Comparison of ENCODE assay signal across 19 mouse cellular contexts in the genomic region with DNA sequence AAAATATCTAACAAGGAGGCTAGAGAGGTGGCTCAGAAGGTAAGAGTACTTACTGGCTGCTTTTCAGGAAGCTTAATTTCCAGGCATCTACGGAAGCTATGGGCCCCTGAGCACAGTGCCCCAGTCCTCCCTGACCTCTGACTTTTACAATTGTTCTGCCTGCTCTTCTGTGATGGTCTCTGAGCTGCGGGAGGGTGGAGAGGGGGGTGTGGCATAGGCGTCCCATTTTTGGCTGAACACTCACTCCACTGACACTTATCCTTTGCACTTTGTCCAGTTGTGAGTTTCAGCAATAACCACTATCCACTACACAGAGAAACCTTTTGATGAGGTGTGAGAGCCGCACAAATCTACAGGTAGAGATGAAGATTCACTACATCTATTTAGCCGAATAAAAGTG. TPM values are rescaled to one million over a fixed set of nuclear protein-coding genes. Genes with fewer than 3 reads are reported as not detected.
DNase-seq lines count a peak whose midpoint lies in the region; ATAC-seq and TF ChIP-seq lines count a peak whose summit lies in the region.
"Had no signal": no experiment of that assay in that cellular context is flagged by ENCODE, and none has a peak within 500 bp of the region (broad histone marks: within the 10 kb centered on the region; RNA-seq: fewer than 3 reads in every experiment).

No protein-coding gene starts in this region.

- H3K4me1 ChIP-seq in lung, embryonic 16.5 days (replicated peaks; ENCODE audit: control insufficient read depth, insufficient read depth, low read length): no peaks in the 10 kb centered on the region
- no peaks in the 10 kb centered on the region for H3K4me1 ChIP-seq in lung, adult 2 months (ENCODE audit: control insufficient read depth, insufficient read depth, low read length)
- H3K4me1 ChIP-seq in intestine, postnatal 0 days (replicated peaks; ENCODE audit: control insufficient read depth, insufficient read depth, low read length): no peaks in the 10 kb centered on the region
- H3K4me1 ChIP-seq: embryonic facial prominence, embryonic 13.5 days; forebrain, embryonic 12.5 days; heart, embryonic 15.5 days had no signal

- no peaks in the 10 kb centered on the region for H3K36me3 ChIP-seq in lung, embryonic 16.5 days (ENCODE audit: control insufficient read depth, insufficient read depth, low read length)
- H3K36me3 ChIP-seq in intestine, postnatal 0 days (ENCODE audit: control insufficient read depth, insufficient read depth): no peaks in the 10 kb centered on the region
- H3K36me3 ChIP-seq: embryonic facial prominence, embryonic 13.5 days; forebrain, embryonic 12.5 days; heart, embryonic 15.5 days had no signal

- no peak overlapping the region; the same call in 1 of the 2 replicates for H3K27ac ChIP-seq in lung, embryonic 16.5 days (ENCODE audit: low read length)
- H3K27ac ChIP-seq in intestine, postnatal 0 days (ENCODE audit: low read depth, low read length): no peak overlapping the region
- H3K27ac ChIP-seq: embryonic facial prominence, embryonic 13.5 days; forebrain, embryonic 12.5 days; heart, adult 2 months; heart, embryonic 15.5 days had no signal

- TF ChIP-seq POLR2A in lung, adult 2 months (IDR thresholded peaks at IDR 0.05; ENCODE audit: borderline replicate concordance, extremely low read depth, low read depth, low read length): no peak

- no peak overlapping the region for H3K9ac ChIP-seq in lung, embryonic 16.5 days (ENCODE audit: low read length)
- H3K9ac ChIP-seq in intestine, postnatal 0 days (ENCODE audit: low read depth, low read length): no peak overlapping the region
- H3K9ac ChIP-seq: embryonic facial prominence, embryonic 13.5 days; forebrain, embryonic 12.5 days; heart, embryonic 15.5 days had no signal

- ATAC-seq in lung, embryonic 16.5 days (ENCODE audit: low read depth): 0 out of 2 replicates have a peak, but pooled peaks have one; percentile 15
- no peak for ATAC-seq in intestine, postnatal 0 days
- ATAC-seq: forebrain, embryonic 16.5 days had no signal

- TF ChIP-seq CTCF in lung, adult 2 months (IDR thresholded peaks at IDR 0.05; ENCODE audit: insufficient read depth, low read length): no peak
- TF ChIP-seq CTCF in intestine, postnatal 0 days (IDR thresholded peaks at IDR 0.05; ENCODE audit: low read depth): no peak

- no peak overlapping the region for H3K4me3 ChIP-seq in lung, embryonic 16.5 days (ENCODE audit: low read length)
- H3K4me3 ChIP-seq in lung, adult 2 months (replicated peaks; ENCODE audit: extremely low read depth, low read depth, low read length): no peak overlapping the region
- no peak overlapping the region for H3K4me3 ChIP-seq in intestine, postnatal 0 days (ENCODE audit: low read depth, low read length)
- H3K4me3 ChIP-seq: embryonic facial prominence, embryonic 13.5 days; forebrain, embryonic 12.5 days; heart, adult 2 months; heart, embryonic 15.5 days had no signal

- H3K9me3 ChIP-seq in lung, embryonic 16.5 days (ENCODE audit: control insufficient read depth, low read length): no peaks in the 10 kb centered on the region
- H3K9me3 ChIP-seq in intestine, postnatal 0 days (ENCODE audit: control insufficient read depth): no peaks in the 10 kb centered on the region
- H3K9me3 ChIP-seq: embryonic facial prominence, embryonic 13.5 days; forebrain, embryonic 12.5 days; heart, embryonic 15.5 days had no signal

- H3K27me3 ChIP-seq in lung, embryonic 16.5 days (ENCODE audit: control insufficient read depth, insufficient read depth, low read depth, low read length): no peaks in the 10 kb centered on the region
- 0 out of 2 replicates have a peak, but pooled peaks cover 5% of the 10 kb centered on the region for H3K27me3 ChIP-seq in intestine, postnatal 0 days (replicated peaks; ENCODE audit: control insufficient read depth, insufficient read depth, low read length)
- H3K27me3 ChIP-seq: embryonic facial prominence, embryonic 13.5 days; forebrain, embryonic 12.5 days; heart, embryonic 15.5 days had no signal

- 42% methylated on average over 5 of the region's 5 CpGs for WGBS in lung, embryonic 16.5 days
- WGBS in lung, adult 2 months: 47% methylated on average over 5 of the region's 5 CpGs
- WGBS in intestine, postnatal 0 days: 56% methylated on average over 5 of the region's 5 CpGs

- no peak overlapping the region for H3K4me2 ChIP-seq in lung, embryonic 16.5 days (ENCODE audit: low read depth, low read length)
- H3K4me2 ChIP-seq in intestine, postnatal 0 days (replicated peaks; ENCODE audit: low read depth): no peak overlapping the region
- H3K4me2 ChIP-seq: embryonic facial prominence, embryonic 13.5 days; forebrain, embryonic 12.5 days; heart, embryonic 11.5 days; heart, embryonic 15.5 days had no signal

- peak; percentile 39 for DNase-seq in kidney, adult 11 months
- no peak for DNase-seq in kidney, postnatal 10 days
- DNase-seq in kidney, adult 9 months: peak; percentile 59
- DNase-seq in kidney, postnatal 14 days: no peak
- DNase-seq in lung, adult 2 months: no peak
- DNase-seq: adrenal gland, postnatal 10 days; cerebellum, adult 11 months; cerebellum, adult 8-10 months; cerebellum, postnatal 14 days; gastrocnemius, postnatal 14 days; heart, adult 2 months; heart, postnatal 14 days had no signal

RNA-seq across cellular contexts. Expression of a gene that starts 35.4 kb away (rescaled TPM):
- polyA plus RNA-seq in lung, embryonic 16.5 days (2015; fragmentation: Nextera tagmentation; extraction: Ambion mirVana): 117 and 122 TPM in 2 replicates
- polyA plus RNA-seq in lung, adult 2 months (2012; rRNA removed): 16.5 and 31.9 TPM in 2 replicates
- polyA plus RNA-seq in intestine, postnatal 0 days (2015; fragmentation: Nextera tagmentation; extraction: Ambion mirVana): 72.3 and 74.5 TPM in 2 replicates

Comparison
In these comparisons a context has a peak if more than half of its experiments do, and no peak if none do; other contexts are left out.
1. DNase-seq: peak in kidney, adult 11 months (single experiment) and kidney, adult 9 months (single experiment); none in kidney, postnatal 10 days (single experiment), kidney, postnatal 14 days (single experiment) and lung, adult 2 months (single experiment).